Mouse (Mus musculus) gastrocnemius, adult 8-10 months (tissue): Measurements from ENCODE around the gene Sdsl. TPM values are rescaled to one million over a fixed set of nuclear protein-coding genes. Genes with fewer than 3 reads are reported as not detected.
A peak's percentile ranks its signal among the peaks of the same experiment; 100 is the strongest.

Source experiments
- DNase-seq, 2 experiments: peaks; one replicate each; pipeline ENCODE4 v3.0.0; 2022; ENCODE audit warnings: low spot score in 2 of 2
- total RNA-seq, 4 experiments: library from RNA; stranded (reverse); gene quantifications; 2 replicates each; pipeline ENCODE4 v1.2.4; 2022

Gene Sdsl
- total RNA-seq, 4 experiments from 2014 or later, result 0.32 to 0.73 (median 0.66) TPM

- no peak for DNase-seq
Measured at GRCm38 (mm10) chr5:120456841-120457554, 15.6 kb downstream of the Sdsl start.

- no peak for DNase-seq
Measured at GRCm38 (mm10) chr5:120456253-120456652, 16.4 kb downstream of the Sdsl start.

DNA sequence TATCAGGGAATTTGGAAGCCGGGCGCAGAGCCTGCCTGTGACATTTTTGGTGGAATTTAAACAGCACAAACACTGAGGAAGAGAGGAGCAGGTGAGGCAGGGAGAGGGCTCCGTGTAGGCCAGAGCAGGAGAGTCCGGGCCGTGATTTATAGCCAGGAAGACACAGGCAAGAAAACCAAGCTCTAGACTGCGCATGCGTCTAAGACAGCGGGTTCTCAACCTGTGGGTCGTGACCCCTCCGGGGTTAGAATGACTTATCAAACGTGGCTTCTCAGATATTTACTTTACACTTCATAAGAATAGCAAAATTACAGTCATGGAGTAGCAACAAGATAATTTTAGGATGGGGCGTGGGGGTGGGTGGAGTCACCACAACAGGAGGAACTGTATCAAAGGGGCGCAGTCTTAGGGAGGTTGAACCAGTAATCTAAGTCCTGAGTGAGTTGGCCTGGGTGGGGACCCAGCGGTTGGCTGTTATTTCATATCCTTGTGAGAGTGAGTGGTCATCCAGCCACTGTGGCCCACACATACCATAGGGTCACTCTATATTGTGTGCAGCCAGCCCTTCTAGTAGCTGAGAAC is 17.8 kb downstream of the Sdsl start:
- no peak for DNase-seq

GRCm38 (mm10) chr5:120447305-120447704 is 25.3 kb downstream of the Sdsl start:
- no peak for DNase-seq

DNA sequence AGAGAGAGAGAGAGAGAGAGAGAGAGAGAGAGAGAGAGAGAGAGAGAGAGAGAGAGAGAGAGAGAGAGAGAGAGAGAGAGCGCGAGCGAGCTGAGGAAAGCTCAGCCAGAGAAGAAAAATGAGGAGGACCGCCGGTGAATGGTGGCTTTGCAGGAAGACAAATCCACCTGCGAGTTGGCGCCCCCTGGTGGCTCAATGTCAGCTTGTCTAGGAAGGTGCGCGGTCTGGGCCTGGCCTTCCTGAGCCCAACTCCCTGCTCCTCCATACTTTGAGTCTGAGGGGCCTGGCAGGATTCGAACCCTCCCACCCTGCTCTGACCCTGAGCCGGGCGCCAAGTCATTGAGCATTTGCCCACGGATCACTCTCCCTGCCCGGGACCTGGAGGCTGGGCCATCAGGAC is 31.9 kb downstream of the Sdsl start:
- peak; percentile 59 to 69 for DNase-seq

- DNase-seq, result no peak
Measured at GRCm38 (mm10) chr5:120439887-120440670, 32.5 kb downstream of the Sdsl start.

DNA sequence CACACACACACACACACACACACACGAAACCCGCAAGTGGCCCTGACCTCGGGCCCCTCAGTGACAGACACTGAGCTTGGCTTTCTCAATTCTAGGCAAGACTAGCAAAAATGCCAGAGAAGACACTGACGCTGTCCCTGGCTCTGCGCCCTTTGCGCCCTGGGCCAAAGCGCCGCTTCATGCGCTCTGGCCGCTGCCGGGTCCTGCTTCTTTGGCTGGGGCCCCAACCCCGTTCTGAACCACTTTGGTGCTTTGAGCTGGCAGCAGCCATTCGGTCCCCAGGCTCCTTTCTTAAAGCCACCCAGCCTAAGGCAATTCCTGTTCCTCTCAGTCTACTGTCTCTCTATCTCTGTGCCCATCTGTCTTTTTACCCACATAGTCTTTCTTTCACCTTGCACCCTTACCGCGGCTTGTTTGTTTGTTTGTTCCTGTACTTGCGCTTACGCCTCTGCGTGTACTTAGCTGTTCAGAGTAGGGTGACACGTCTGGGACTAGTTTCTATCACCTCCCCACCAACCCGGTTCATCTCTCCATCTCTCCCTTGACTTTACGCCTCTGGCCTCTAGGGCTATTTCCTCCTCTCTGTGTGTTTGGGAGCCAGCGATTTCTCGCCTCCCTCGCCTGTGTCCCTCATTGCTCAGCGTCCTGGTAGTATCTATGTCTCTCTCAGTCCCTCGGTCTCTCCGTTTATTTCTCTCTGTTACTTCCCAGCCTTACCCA is 33.5 kb downstream of the Sdsl start:
- no peak for DNase-seq

- DNase-seq, result no peak
Measured at GRCm38 (mm10) chr5:120438469-120438868, 34.1 kb downstream of the Sdsl start.

DNA sequence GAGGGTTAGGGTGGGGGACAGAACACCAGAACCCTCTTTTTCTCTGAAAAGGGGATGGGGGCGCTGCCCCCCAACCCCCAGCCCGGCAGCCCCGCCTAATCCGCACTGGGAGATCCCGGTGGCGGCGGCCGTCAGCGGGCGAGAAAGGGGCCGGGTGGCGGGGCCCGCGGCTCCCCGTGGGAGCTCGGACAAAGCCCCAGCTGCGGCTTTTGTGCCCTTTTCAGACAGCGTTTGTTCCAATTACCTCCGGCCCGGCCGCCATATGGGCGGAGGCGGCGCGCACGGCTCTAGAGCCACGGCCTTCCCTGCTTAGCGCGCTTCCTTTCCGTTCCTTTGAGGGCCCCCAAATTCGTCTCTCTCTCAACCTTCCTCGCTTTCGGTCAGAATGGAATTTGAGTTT is 34.6 kb downstream of the Sdsl start:
- DNase-seq, result no peak

GRCm38 (mm10) chr5:120437539-120437938 is 35.1 kb downstream of the Sdsl start:
- no peak for DNase-seq

GRCm38 (mm10) chr5:120436885-120437495 is 35.6 kb downstream of the Sdsl start:
- no peak for DNase-seq

- no peak for DNase-seq
Measured at GRCm38 (mm10) chr5:120435731-120436501, 36.7 kb downstream of the Sdsl start.

GRCm38 (mm10) chr5:120435006-120435681 is 37.5 kb downstream of the Sdsl start:
- DNase-seq, result no peak

DNA sequence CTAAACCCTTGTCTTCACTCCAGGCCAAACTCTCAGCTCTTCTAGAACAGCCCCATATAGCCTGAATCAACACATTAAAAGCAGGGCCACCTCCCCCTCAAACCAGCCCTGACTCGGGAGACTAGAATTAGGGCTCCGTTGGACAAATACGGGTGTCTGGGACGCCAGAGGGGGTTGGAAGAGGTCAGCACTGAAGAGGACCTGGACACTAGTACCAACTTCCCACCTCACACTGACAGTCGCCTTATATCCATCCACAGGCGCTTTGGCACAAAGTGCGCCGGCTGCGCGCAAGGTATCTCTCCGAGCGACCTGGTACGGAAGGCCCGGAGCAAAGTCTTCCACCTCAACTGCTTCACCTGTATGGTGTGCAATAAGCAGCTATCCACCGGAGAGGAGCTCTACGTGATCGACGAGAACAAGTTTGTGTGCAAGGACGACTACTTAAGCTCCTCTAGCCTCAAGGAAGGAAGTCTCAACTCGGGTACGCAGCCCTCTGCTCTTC is 38.3 kb downstream of the Sdsl start:
- DNase-seq, result no peak

GRCm38 (mm10) chr5:120433135-120433760 is 39.4 kb downstream of the Sdsl start:
- no peak for DNase-seq

DNA sequence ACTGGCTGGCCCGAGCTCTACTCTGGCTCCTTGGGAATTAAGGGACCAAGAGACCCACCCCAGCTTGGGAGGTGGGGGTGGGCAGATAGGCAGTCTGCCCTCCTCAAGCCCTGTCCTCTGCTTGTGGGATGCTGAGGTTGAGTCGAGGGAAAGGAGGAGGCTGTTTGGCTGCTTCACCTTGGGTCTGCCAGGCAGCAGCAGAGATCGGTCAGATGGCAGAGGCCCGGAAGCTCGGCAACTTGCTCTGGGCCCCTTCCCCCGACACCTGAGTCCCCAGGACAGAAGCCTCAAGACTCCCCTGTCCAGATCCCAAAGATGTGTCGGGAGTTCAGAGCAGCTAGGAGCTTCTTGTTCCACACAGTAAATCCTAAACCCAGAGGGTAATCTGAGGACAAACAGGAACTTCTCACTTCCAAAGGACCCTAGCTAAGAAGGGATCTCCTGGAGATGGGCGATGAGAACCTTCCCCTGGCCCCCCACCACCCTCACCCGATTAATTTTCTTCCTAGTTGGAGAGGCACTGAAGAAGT is 40.1 kb downstream of the Sdsl start:
- DNase-seq, result no peak

DNA sequence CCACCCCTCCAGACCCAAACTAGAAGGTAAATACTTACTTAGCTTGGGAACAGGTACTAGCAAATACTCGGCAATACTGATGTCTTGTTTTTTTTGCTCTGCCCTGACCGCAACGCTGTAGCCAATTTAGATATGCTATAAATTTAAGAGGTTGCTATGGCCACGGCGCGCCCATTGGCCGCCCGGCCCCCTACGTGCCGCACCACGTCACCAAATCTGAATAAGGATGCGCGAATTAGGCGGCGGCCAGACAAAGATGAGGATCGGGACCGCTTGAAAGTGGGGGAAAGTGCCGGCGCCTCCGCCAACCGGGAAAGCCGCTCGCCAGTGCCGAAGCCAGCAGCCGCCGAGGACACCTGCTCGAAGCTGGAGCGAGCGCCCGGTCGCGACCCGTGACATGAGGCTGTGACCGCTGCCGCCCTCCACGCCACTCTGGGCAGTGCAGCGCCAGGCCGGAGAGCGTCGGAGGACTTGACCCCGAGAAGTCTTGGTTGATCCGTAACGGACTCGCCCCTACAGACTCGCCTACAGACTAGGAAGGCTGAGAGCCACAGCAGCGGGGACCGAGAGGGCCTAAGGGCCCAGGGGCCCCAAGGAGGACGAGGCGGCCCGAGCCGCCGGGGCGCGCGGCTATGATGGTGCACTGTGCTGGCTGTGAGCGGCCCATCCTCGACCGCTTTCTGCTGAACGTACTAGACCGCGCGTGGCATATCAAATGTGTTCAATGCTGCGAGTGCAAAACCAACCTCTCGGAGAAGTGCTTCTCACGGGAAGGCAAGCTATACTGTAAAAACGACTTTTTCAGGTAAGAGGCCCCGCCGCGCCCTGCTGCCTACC is 40.7 kb downstream of the Sdsl start, which contains the start of gene Lhx5:
Gene Lhx5, plus strand, starts transcription at position 51 of the 837 bp plus-strand sequence.
- no peak for DNase-seq

GRCm38 (mm10) chr5:120431001-120431583 is 41.5 kb downstream of the Sdsl start:
- DNase-seq, result no peak
